Mouse (Mus musculus) forebrain, postnatal 0 days (tissue): ENCODE measurements around the gene Muc2. TPM values are rescaled to one million over a fixed set of nuclear protein-coding genes. Genes with fewer than 3 reads are reported as not detected.

Source experiments
- ATAC-seq: fragments of 200-750 bp; cut with Nextera tagmentation; 2 replicates; pipeline ENCODE4 v1.8.0; 2017; ENCODE audit warnings: mild to moderate bottlenecking, moderate library complexity
- DNase-seq: peaks from one replicate; pipeline ENCODE4 v3.0.0-alpha.2; 2015
- H3K27ac ChIP-seq: fragments of 300-500 bp; sonication (generic); 2 replicates; pipeline ENCODE4 v1.5.1; 2014; ENCODE audit warnings: low read depth, mild to moderate bottlenecking, antibody characterized with exemption, low read length, moderate library complexity, mixed read lengths
- H3K27me3 ChIP-seq: fragments of 300-500 bp; sonication (generic); 2 replicates; pipeline ENCODE4 v1.6.1; 2014; ENCODE audit warnings: mild to moderate bottlenecking, low read length, mixed read lengths; ENCODE audit not compliant: insufficient read depth
- H3K36me3 ChIP-seq: fragments of 300-500 bp; sonication (generic); 2 replicates; pipeline ENCODE4 v1.6.1; 2014; ENCODE audit warnings: mild to moderate bottlenecking, moderate library complexity; ENCODE audit not compliant: insufficient read depth
- H3K4me1 ChIP-seq: fragments of 300-500 bp; sonication (generic); 2 replicates; pipeline ENCODE4 v1.6.1; 2014; ENCODE audit warnings: antibody characterized with exemption; ENCODE audit not compliant: insufficient read depth
- H3K4me2 ChIP-seq: fragments of 300-500 bp; sonication (generic); 2 replicates; pipeline ENCODE4 v1.6.1; 2014; ENCODE audit warnings: low read depth, mild to moderate bottlenecking, moderate library complexity
- H3K4me3 ChIP-seq: fragments of 300-500 bp; sonication (generic); 2 replicates; pipeline ENCODE4 v1.5.1; 2014; ENCODE audit warnings: low read depth, low read length, mixed read lengths
- H3K9ac ChIP-seq: fragments of 300-500 bp; sonication (generic); 2 replicates; pipeline ENCODE4 v1.6.1; 2014; ENCODE audit warnings: mild to moderate bottlenecking
- H3K9me3 ChIP-seq: fragments of 300-500 bp; sonication (generic); 2 replicates; pipeline ENCODE4 v1.6.1; 2016; ENCODE audit warnings: low read length
- CTCF ChIP-seq: sonication (generic); IDR thresholded peaks from 2 replicates; pipeline ENCODE4 v1.5.1; 2016; ENCODE audit warnings: antibody characterized with exemption, control low read depth, low read depth
- WGBS: fragments of 180-500 bp; shearing (Covaris S2); extraction: QIAGEN DNeasy Blood & Tissue Kit; methylation state at CpG from one replicate; pipeline ENCODE4 v1.1.7; 2014; 5-methylcytosine and 5-hydroxymethylcytosine counted together
- polyA plus RNA-seq: library from polyadenylated mRNA; unstranded; fragments of >200 nt; fragmentation: Nextera tagmentation; extraction: Ambion mirVana; gene quantifications from 2 replicates; pipeline ENCODE4 v1.2.1, GENCODE M21; 2015
- total RNA-seq: library from RNA; depleted of rRNA; stranded (reverse); fragments of >200 nt; gene quantifications from 2 replicates; pipeline ENCODE4 v1.2.3, GENCODE M21; 2014; rRNA removed

The Muc2 gene
- total and polyA plus RNA-seq, 2 experiments from 2014 or later: 0.08 to 0.38 TPM

- Histone ChIP-seq H3K27me3 (no peaks in the 10 kb centered on the region), H3K36me3 (no peaks in the 10 kb centered on the region), H3K4me2 (no peak overlapping the region), H3K9ac (no peak overlapping the region), H3K27ac (no peak overlapping the region), H3K4me1 (no peaks in the 10 kb centered on the region), H3K4me3 (no peak overlapping the region), H3K9me3 (no peaks in the 10 kb centered on the region)
- WGBS: 93% methylated on average over 1 of the region's 1 CpGs
- ATAC-seq: no peak
- no peak for DNase-seq
- TF ChIP-seq CTCF: no peak
Measured at GRCm38 (mm10) chr7:141794251-141794650, 104.1 kb downstream of the Muc2 start.

GRCm38 (mm10) chr7:141803206-141803605 is 113.1 kb downstream of the Muc2 start:
- no peaks in the 10 kb centered on the region for H3K27me3 ChIP-seq
- no peak overlapping the region for H3K4me3 ChIP-seq
- no peak overlapping the region for H3K4me2 ChIP-seq
- no peak for ATAC-seq
- no peak overlapping the region for H3K9ac ChIP-seq
- no peak for TF ChIP-seq CTCF
- no peaks in the 10 kb centered on the region for H3K4me1 ChIP-seq
- WGBS: 87% methylated on average over 7 of the region's 7 CpGs
- no peak overlapping the region for H3K27ac ChIP-seq
- H3K9me3 ChIP-seq: no peaks in the 10 kb centered on the region
- H3K36me3 ChIP-seq: no peaks in the 10 kb centered on the region
- no peak for DNase-seq

Other genes starting within 250 kb of the Muc2 start
- gene Pidd1, start 246.3 kb upstream of the Muc2 start, total RNA-seq: 2.0 and 2.2 TPM in 2 replicates
- gene Pidd1, start 246.3 kb upstream of the Muc2 start, polyA plus RNA-seq: 2.3 and 2.4 TPM in 2 replicates
- 312 and 427 TPM in 2 replicates for gene Rplp2, start 243.0 kb upstream of the Muc2 start, total RNA-seq
- gene Rplp2, start 243.0 kb upstream of the Muc2 start, polyA plus RNA-seq: 868 and 1,034 TPM in 2 replicates
- gene Pnpla2, start 235.1 kb upstream of the Muc2 start, total RNA-seq: 6.2 and 7.7 TPM in 2 replicates
- gene Pnpla2, start 235.1 kb upstream of the Muc2 start, polyA plus RNA-seq: 18.3 and 22.4 TPM in 2 replicates
- 4.5 and 7.2 TPM in 2 replicates for gene Cracr2b, start 229.2 kb upstream of the Muc2 start, total RNA-seq
- gene Cracr2b, start 229.2 kb upstream of the Muc2 start, polyA plus RNA-seq: 5.2 and 6.7 TPM in 2 replicates
- 55.8 and 62.4 TPM in 2 replicates for gene Cd151, start 222.9 kb upstream of the Muc2 start, total RNA-seq
- 12.4 and 18.7 TPM in 2 replicates for gene Cd151, start 222.9 kb upstream of the Muc2 start, polyA plus RNA-seq
- 21.1 and 24.6 TPM in 2 replicates for gene Polr2l, start 215.2 kb upstream of the Muc2 start, total RNA-seq
- 73.2 and 74.8 TPM in 2 replicates for gene Polr2l, start 215.2 kb upstream of the Muc2 start, polyA plus RNA-seq
- gene Tspan4, start 215.1 kb upstream of the Muc2 start, total RNA-seq: 52.5 and 79.6 TPM in 2 replicates
- 54.9 and 57.9 TPM in 2 replicates for gene Tspan4, start 215.1 kb upstream of the Muc2 start, polyA plus RNA-seq
- gene Chid1, start 150.5 kb upstream of the Muc2 start, total RNA-seq: 40.5 and 42.0 TPM in 2 replicates
- gene Chid1, start 150.5 kb upstream of the Muc2 start, polyA plus RNA-seq: 38.9 and 42.0 TPM in 2 replicates
- gene Ap2a2, start 128.2 kb upstream of the Muc2 start, total RNA-seq: 154 and 187 TPM in 2 replicates
- 91.5 and 112 TPM in 2 replicates for gene Ap2a2, start 128.2 kb upstream of the Muc2 start, polyA plus RNA-seq
- gene Muc6, start 35.0 kb upstream of the Muc2 start, total RNA-seq: not detected in 2 replicates
- 0.04 and 0.07 TPM in 2 replicates for gene Muc6, start 35.0 kb upstream of the Muc2 start, polyA plus RNA-seq
- not detected in 2 replicates for gene Muc5ac, start 98.6 kb downstream of the Muc2 start, total RNA-seq
- gene Muc5ac, start 98.6 kb downstream of the Muc2 start, polyA plus RNA-seq: not detected in 2 replicates
- under 0.01 TPM in 1 of 2 replicates, not detected in the other for gene Muc5b, start 148.7 kb downstream of the Muc2 start, total RNA-seq
- 0.01 TPM in 1 of 2 replicates, not detected in the other for gene Muc5b, start 148.7 kb downstream of the Muc2 start, polyA plus RNA-seq
- 73.4 and 89.8 TPM in 2 replicates for gene Tollip, start 228.2 kb downstream of the Muc2 start, total RNA-seq
- gene Tollip, start 228.2 kb downstream of the Muc2 start, polyA plus RNA-seq: 64.5 and 78.3 TPM in 2 replicates